Mouse (Mus musculus): ENCODE measurements around the gene Ruvbl1. TPM values are rescaled to one million over a fixed set of nuclear protein-coding genes. Genes with fewer than 3 reads are reported as not detected.

The Ruvbl1 gene
- total RNA-seq, 2 experiments from 2014 or later = 21.9 to 23.9 TPM

DNA sequence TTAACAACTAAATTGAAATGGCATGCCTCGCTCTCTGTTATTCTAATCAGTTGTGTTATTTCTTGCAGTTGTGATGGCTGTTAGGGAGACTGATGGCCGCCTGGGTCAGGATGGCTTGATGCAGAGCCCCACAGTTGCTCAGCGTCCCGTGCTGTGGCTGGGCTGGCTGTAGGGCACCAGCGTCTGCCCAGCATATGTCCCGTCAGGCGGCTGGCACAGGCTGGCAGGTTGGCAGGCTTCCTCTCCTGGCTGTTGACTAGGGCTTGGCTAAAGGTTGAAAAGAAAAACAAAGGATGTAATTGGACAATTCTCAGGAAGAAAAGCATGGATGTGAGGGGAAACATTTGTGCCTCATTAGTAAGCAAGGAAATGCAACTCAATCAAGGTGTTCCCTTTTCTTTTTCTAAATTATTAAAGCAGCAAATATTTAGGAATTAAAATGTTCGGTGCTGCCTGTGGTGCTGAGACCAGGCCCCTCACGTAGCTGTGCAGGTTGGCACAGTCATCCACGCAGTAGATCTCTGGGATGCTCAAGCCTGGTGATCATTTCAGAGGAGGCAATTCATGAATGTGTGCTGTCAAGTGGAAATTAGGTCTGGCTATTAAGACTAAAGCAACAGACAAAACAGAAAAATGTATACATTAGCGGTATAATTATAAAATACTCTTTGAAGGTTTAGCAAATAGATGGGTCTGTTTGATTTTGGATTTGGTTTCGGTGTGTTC is 25.6 kb downstream of the Ruvbl1 start:
- DNase-seq (ENCODE audit: low spot score) = peak; percentile 35

DNA sequence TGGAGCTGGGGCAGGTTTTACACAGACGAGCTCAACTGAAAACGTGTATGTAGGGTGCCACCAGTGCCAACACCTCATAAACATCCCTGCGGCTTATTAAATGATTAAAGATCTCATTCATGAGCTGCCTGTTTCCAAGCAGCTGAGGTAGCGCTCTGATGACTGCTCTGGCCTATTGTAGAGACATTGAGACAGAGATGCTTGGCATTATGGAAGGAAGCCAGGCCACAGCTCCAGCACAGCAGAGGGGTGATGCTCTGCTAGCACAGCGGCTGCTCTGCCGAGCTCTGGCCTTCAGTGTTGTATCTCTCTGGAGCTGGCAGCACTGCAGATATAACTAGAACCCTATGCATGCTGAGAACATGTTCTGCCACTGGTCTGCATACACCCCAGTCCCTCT is 28.5 kb downstream of the Ruvbl1 start:
- DNase-seq (ENCODE audit: low spot score) = no peak

DNA sequence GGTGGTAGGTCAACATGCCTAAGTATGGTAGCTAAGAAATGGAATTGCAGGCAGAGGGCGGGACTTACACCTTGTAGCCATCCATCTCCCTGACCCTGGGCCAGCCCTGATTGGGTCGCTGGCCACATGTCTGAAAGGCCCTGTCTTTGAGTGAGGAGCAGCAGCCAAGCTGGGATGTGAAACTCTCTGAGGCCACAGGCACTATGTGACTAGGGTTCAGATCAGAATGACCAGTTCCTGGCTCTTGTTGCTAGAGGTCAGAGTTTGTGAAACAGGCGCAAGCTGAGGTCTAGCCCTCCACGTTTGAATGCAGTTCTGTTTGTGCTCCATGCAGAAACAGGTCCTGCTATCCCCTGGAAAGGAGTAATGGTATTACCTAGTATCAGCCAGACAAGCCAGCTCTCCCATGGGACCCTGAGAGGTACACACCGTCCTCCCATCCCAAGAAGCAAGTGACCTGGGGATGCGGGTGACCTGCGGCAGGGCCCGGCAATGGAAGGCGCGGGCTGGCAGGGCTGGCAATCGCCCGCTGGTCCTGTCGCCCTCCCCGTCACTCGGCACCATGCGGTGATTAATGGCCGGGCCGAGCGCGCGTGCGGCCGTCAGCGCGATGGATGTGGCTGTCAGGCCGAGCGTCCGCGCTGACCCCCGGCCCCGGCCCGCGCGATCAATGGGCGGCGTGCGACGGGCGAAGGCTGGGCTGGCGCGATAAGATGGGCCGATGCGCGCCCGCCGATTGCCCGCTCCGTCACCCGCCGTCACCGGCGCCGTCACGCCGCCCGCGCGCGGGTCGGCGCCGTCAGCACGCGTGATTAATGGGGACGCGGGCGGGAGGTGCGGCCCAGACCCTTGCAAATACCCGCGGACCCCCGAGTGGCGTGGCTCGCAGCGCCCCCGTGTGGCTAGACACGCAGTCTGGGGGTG is 34.5 kb downstream of the Ruvbl1 start:
- peak; percentile 42 for DNase-seq (ENCODE audit: low spot score)

DNA sequence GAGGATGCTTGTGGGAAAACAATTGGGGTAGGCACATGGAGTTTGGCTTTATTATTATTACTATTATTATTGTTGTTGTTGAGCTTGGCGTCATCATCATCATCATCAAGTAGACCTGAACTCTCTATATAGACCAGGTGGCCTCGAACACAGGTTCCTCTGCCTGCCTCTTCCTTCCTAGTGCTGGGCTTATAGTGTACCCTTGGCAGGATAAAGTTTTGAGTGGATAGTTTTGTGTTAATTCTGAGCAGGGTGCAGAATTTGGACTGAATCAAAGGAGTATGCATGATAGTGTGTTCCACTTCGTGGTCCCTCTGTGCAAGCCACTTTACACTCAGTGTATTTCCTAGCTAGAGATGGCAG is 35.2 kb downstream of the Ruvbl1 start:
- no peak for DNase-seq (ENCODE audit: low spot score)

DNA sequence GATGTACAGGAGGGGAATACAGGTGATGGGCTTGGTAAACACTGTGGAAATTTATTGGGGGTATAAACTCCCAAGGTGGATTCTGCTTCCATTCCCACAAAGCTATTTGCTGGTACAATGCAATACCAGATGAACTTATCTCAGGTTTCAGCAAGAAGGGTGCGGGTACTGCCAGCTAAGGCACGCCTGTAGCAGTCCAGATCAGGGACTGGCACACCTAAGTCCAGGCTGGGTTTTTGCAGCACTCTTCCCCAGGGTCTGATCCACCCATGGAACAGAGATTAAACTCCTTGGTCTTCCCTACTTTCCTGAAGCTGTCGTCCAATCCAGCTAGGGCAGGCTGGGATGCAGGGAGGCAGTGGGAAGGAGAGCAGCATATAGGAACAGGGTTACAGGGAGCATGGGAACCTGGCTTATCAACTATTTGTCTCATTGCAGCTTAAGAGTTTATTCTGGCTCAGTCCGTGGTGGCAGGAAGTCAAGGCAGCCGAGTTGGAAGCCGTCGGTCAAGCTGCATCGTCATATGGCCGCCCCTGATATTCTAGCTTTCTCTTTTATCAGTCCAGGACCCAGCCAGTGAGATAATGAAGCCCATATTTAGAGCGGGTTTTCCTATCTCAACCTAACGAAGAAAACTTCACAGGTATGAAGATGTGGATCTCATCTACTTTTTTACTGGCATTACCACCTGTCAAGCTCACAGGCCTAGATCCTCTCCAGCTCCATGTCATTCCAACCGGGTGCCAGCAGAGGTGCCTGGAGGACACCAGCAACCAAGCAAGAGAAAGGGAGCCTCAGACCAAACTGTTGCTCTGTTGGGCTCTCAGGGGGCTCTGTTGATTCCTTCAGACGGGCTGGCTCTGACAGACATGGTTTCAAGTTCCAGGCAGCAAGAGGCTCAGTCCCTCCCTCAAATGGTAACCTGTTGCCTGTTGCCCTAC is 37.1 kb downstream of the Ruvbl1 start:
- no peak for DNase-seq (ENCODE audit: low spot score)

DNA sequence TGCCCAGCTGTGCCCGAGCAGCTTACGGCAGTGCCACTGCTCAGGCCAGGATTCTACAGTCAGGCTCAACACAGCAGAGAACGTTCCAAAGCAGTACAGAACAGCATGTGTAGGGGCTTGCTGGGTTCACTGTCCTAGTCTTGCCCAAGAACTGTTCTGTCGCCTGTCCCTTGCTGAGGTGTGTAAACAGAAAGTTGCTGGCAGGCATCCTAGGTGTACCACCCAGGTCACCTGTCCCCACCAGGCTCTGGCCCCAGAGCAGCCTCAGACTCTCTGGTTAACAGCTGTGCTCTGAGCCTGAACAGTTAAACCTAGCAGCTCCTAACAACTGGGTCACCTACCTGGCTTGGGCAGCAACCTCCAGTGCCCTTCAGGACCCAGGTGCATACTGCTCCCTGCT is 37.8 kb downstream of the Ruvbl1 start:
- no peak for DNase-seq (ENCODE audit: low spot score)

DNA sequence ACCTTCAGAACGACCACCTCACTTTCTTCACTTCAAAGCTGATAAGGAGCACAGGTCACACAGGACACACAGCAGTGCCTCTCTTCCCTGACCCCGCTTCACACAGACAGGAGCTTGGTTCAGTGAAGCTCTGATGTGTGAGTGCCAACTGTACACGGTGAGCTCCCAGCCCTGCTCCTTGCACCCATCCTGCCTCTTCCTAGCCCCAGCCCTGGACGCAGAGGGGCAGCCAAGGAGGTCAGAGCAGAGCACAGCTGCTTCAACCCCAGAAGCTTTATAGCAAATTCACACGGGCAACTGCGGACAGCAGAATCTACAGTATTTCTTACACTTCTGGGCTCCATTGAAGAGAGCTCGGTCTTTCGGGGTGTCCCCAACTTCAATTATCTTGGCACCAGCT is 48.8 kb downstream of the Ruvbl1 start:
- no peak for DNase-seq (ENCODE audit: low spot score)

DNA sequence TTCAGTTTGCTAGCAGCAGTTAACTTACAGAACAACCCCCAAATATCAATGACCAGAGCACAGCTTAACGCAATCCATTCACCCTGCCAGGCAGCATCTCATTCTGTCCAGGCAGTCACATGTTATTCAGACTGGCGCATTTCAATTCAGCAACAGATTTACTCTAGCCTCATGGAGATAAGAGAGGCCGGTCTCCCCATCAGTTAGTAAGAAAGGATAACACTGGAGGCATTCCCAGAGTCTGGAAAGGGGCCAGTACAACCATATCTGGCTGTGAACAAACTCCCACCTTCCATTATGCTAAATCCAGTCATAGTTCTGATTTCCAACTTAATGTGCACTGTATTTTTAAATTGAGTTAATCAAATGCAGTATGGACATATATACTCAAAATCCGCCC is 49.3 kb downstream of the Ruvbl1 start:
- DNase-seq (ENCODE audit: low spot score) = no peak

DNA sequence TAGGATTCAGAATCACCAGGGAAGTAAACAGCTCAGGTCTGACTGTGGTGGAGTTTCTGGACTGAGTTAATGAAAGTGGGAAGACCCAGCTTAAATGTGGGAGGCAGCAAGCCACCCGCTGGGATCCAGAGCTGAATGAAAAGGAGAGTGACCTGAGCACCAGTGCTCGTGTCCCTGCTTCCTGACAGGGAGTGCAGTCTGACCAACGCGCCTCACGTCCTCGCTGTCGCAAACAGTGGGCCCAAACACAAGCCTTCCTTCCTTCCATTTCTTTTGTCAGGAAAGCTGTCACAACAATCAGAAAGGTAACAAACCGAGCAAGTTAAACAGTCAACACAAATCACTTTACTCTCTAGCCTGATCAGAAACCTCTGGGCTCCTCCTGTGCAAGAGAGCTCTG is 50.8 kb downstream of the Ruvbl1 start:
- DNase-seq (ENCODE audit: low spot score) = no peak

DNA sequence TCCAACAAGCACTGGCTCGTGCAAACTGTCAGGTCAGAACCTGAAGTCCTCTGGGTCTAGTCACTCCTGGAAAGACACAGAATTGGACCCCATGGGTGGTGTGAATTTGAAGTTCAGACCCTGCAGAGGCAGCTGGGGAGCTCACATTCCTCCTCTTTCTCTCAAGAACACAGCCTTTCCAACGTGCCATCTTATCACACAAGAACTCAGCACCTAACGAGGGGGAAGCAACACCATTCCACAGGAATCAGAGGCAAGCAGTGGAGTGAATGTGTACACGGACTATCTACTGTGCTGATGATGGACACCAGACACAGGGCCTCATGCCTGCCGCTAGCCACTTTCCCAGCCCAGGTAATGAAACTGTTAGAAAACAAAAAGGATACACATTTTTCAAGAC is 51.5 kb downstream of the Ruvbl1 start:
- no peak for DNase-seq (ENCODE audit: low spot score)

DNA sequence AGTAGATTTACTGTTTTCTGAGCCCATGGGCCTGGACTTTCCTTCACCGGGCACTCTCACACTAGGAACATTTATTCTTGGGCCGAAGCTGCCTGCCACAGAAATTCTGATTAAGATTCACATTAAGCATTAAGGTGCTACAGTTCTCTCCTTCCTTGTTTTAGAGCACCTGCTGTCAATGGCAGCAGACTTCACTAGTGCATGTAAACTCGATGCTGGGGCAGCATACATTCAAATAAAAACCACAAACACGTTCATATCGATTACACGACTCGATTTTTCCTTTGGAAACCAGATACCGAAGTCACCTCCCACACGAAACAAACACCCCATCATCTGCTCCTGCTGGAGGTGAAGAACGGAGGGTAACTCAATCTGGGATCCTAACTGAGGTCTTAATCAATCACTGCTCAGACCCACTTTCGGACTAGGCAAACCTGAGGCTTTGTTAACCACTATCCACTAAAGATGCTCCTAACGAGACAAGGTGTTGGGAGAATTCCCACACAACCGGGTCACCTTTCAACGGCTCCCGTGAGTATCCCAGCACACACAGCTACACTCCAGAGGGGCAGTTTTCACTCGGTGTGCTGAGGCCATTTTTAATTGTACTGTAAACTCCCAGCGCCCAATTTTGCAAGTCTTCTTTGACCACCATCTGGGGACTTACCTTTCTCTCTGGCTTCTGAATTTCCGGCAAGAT is 52.6 kb downstream of the Ruvbl1 start:
- no peak for DNase-seq (ENCODE audit: low spot score)

DNA sequence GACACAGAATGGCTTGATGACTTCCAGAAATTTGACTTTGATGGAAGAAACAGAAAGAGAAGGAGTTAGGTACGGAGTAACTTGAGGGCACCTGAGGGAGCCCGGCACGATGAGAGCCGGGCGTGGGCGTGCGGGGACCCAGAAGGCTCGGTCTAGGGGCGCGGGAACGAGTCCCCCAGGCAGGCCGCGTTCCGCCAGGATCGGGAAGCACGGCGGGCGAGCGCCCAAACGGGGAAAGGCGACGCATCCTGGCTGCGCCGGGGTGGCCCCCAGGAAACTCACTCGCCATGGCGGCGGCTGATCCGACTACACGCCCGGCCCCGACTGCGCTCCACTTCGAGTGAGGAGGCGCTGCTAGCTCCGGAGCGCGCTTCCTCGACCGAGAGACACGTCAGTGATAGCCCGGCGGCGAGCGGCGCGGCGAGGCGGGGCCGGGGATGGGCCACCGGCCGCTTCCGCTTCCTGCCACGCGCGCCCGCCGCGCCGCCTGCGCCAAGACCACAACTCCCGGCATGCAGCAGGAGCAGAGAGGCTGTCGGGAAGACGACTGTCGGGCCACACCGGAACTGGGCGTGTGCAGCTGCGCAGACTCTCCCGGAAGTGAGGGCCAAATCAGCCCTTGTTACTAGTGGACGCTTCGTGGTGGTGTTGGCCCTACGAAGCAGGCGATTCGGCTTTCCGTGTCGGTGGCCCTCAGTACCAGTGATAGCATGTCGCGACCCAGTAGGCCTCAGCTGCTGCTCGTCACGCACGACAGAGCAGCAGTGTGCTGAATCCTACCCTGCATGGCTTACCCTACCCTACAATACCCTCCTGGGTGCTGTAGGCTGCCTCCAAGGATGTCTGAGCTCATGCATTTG is 53.4 kb downstream of the Ruvbl1 start, which contains the start of gene Sec61a1:
Gene Sec61a1 (minus strand): TSS at position 502 of the 860 bp plus-strand sequence.
- DNase-seq (ENCODE audit: low spot score) = peak; percentile 95

DNA sequence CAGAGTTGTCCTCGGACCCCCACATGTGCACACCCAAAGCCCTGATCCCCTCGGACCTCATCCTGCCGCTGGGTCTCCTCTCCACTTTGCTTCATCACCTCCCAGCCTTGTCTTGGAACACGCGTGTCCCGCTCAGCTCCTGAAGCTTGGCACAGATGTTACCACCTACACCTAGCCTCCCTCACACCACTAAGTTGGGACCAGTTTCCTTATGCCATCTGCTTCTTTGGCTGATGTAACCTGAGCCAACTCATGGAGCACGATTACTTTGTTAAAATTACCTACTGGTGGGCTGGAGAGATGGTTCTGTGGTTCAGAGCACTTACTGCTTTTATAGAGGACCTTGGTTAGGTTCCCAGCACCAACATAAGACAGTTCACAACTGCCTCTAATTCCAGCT is 56.6 kb downstream of the Ruvbl1 start:
- no peak for DNase-seq (ENCODE audit: low spot score)

DNA sequence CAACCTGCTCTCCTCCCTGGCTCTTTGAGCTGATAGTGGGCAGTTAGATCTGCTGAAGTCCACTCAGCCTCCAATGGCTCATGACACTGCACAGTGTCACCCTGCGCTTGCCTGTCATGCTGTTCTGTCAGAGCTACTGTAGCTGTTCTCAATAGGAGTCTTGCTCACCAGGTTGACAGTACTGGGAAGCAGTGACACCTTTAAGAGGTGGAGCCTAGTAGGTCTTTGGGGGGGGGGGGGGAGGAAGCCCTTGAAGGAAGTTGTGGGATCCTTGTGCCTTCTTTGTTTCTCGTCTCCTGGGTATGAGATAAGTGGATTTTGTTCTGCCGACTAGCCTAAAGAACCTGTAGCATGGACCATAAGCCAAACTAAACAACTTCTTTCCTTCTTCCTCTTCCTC is 57.4 kb downstream of the Ruvbl1 start:
- DNase-seq (ENCODE audit: low spot score) = no peak

DNA sequence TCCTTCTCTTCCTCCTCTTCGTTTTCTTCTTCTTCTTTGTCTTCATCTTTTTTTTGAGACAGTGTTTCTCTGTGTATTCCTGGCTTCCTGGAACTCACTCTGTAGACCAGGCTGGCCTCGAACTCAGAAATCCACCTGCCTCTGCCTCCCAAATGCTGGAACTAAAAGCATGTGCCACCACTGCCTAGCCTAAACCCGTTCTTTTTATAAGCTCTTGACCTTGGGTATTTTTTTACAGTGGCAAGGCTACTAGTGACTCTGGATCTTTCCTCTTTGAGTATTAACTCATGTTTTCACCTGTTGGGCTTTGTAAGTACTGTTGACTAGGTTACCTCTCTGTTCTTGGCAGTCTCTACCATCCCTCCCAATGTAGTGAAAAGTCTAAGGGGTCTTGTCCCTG is 57.8 kb downstream of the Ruvbl1 start:
- DNase-seq (ENCODE audit: low spot score) = no peak

DNA sequence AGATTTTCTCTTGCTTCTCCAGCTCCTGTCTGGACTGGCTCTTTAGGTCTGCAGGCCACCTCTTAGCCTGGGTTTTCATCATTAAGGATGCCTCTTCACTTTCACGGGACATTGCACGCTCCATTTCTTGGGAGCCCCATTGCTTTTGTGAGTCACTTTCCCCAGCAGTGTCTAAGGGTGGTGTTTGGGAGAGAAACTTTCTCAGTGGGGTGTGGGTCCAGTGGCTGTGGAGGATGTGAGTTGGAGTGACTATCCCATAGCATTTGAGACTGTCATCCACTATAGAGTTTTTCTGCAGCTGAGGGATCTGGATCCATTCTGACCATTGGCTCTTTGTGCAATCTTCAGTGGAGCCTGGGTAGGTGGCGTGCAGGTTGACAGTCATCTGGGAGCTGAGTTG is 58.2 kb downstream of the Ruvbl1 start:
- no peak for DNase-seq (ENCODE audit: low spot score)

DNA sequence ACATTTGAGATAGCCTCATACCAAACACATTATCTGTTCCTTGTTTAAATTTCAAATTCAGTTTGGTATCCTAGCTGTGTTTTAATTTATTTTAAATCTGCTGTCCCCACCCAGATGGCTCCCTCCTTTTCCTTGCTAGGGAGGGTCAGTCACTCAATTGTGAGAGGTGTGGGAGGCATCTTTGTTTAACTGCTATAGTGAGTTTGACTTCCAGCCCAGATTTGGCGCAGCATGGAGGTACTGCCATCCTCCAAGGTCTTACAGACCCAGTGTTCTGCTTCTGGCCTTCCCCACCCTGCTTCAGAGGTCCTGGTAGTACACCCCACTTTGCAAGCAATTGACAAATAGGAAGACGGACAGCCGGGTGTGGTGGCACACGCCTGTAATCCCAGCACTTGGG is 58.8 kb downstream of the Ruvbl1 start:
- DNase-seq (ENCODE audit: low spot score) = no peak

DNA sequence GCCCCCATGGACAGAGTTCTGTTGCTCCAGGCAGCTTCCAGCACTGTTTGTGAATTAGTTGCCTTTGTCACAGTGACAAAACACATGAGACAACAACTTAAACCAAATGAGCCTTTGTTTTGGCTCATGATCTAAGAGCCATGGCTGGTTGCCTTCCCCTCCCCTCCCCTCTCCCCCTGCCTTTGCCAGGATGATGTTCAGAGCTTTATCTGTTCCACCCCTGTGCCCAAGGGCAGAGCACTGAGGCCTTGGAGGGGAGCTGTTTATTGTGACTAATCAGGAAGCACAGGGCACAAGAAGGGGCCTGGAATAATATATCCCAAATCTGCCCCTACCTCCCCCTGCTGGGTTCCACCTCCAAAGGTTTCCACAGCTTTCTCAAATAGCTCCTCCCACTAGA is 65.1 kb downstream of the Ruvbl1 start:
- DNase-seq (ENCODE audit: low spot score) = no peak

DNA sequence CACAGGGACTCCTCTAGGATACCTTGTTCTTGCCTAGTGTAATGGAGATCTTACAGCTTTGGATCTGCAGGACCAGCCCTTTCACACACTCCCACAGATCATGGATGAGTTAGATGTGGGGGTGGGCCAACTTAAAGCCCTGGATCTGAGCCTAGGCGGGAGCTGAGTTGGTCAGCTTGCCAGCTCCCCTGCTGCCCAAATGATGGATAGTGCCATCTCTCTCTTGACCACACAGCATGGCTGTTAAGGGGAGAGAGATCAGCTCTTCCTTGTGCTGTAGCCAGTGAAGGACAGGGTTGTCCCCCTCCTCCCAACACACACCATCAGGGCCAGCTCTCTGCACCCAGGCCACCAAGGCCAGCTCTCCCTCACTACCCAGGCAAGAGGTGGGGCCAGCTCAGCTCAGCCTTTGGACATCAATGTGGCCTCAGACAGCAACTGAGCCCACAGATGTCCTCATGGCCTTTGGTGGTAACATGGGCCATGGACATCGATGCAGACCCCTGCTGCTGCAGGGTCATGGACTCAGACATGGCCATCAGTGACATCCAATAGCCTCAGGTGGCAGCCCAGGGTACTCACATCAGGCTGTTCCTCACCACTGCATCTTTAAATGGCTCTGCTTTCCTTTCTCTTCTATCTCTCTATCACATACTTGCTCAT is 75.0 kb downstream of the Ruvbl1 start:
- DNase-seq (ENCODE audit: low spot score) = no peak

DNA sequence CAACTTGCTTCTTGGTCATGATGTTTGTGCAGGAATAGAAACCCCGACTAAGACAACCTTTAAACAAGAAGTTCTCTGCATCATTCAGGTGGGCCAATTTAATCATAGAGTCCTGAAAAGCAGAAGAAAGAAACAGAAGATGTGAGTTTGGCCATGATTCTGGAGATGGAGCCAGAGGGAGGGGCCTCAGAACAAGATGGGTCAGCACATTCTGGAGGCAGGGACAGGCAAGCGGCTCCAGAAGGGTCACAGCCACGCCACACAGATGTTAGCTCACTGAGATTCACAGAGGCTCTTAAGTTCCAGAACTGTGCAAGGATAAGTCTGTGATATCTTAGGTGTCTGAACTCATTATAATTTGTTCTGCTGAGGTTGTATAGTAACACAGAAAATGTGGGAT is 79.0 kb downstream of the Ruvbl1 start:
- DNase-seq (ENCODE audit: low spot score) = no peak
